Mouse (Mus musculus) midbrain, embryonic 16.5 days (tissue): ENCODE results near the gene Bace1. TPM values are rescaled to one million over a fixed set of nuclear protein-coding genes. Genes with fewer than 3 reads are reported as not detected.

Source experiments
- ATAC-seq: fragments of 200-750 bp; cut with Nextera tagmentation; 2 replicates; pipeline ENCODE4 v1.8.0; 2017; ENCODE audit warnings: moderate TSS enrichment
- H3K27ac ChIP-seq: fragments of 300-500 bp; sonication (generic); 2 replicates; pipeline ENCODE4 v1.5.1; 2014; ENCODE audit warnings: mild to moderate bottlenecking, low read length, mixed read lengths
- H3K27me3 ChIP-seq: fragments of 300-500 bp; sonication (generic); 2 replicates; pipeline ENCODE4 v1.6.1; 2014; ENCODE audit warnings: low read depth, low read length, mixed read lengths; ENCODE audit not compliant: control insufficient read depth, insufficient read depth
- H3K36me3 ChIP-seq: fragments of 300-500 bp; sonication (generic); 2 replicates; pipeline ENCODE4 v1.6.1; 2014; ENCODE audit warnings: mild to moderate bottlenecking, low read length, moderate library complexity, mixed read lengths; ENCODE audit not compliant: control insufficient read depth, insufficient read depth
- H3K4me1 ChIP-seq: fragments of 300-500 bp; sonication (generic); 2 replicates; pipeline ENCODE4 v1.6.1; 2014; ENCODE audit warnings: mild to moderate bottlenecking, low read length, mixed read lengths; ENCODE audit not compliant: control insufficient read depth, insufficient read depth
- H3K4me2 ChIP-seq: fragments of 300-500 bp; sonication (generic); 2 replicates; pipeline ENCODE4 v1.6.1; 2014; ENCODE audit warnings: mild to moderate bottlenecking, low read length, mixed read lengths
- H3K4me3 ChIP-seq: fragments of 300-500 bp; sonication (generic); 2 replicates; pipeline ENCODE4 v1.5.1; 2014; ENCODE audit warnings: low read depth, mild to moderate bottlenecking, low read length, moderate library complexity, mixed read lengths
- H3K9ac ChIP-seq: fragments of 300-500 bp; sonication (generic); 2 replicates; pipeline ENCODE4 v1.6.1; 2014; ENCODE audit warnings: low read depth, low read length, mixed read lengths
- H3K9me3 ChIP-seq: fragments of 300-500 bp; sonication (generic); replicated peaks from 2 replicates; pipeline ENCODE4 v1.6.1; 2014; ENCODE audit warnings: mild to moderate bottlenecking, low read length, mixed read lengths; ENCODE audit not compliant: control insufficient read depth, poor library complexity, severe bottlenecking
- WGBS: fragments of 180-500 bp; shearing (Covaris S2); extraction: QIAGEN DNeasy Blood & Tissue Kit; methylation state at CpG from one replicate; pipeline ENCODE4 v1.1.7; 2014; 5-methylcytosine and 5-hydroxymethylcytosine counted together
- polyA plus RNA-seq: library from polyadenylated mRNA; unstranded; fragments of >200 nt; fragmentation: Nextera tagmentation; extraction: Ambion mirVana; gene quantifications from 2 replicates; pipeline ENCODE4 v1.2.1, GENCODE M21; 2015

Gene Bace1
- polyA plus RNA-seq, 1 experiment from 2014 or later: 51.3 TPM

DNA sequence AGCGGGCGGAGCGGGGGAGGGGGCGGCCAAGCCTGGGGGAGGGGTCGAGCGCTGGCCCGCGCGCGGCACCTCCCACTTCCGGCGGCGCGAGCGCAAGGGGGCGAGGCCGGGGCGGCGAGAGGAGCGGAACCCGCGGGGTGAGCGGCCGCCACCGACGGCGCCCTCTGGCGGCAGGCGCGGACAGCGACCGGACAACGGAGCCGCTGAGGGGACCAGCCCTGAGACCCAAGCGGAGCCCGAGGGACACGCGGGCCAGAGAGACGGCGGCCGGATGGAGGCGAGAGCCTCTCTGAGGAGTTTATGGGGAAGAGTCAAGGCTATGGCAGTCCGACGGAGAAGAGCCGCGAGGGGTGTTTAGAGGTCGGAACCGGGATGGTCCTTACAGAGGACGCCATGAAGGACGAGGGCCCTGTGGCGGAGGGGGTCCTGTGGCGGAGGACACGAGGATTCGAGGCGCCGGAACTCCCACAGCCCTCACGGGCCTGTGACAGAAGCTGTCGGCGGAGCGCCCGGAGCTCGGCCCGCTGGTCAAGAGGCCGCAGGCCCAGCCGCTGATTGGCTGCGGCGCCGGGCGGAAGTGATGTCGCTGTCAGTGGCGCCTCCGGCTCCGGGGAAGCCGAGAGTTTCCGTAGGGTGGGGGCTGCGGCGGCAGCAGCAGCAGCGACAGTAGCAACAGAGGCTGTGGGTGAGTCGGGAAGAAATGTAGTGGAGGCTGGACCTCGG, 68.1 kb downstream of the Bace1 start, which contains the start of the genes Pcsk7 and Rnf214:
TSS of gene Pcsk7 (plus strand) at position 143 of the 723 bp plus-strand sequence.
TSS of gene Rnf214 (minus strand) at position 557 of the 723 bp plus-strand sequence.
- peaks cover 13% of the 10 kb centered on the region for H3K36me3 ChIP-seq
- H3K4me3 ChIP-seq: peak within 1 kb of the TSS; percentile 95
- H3K4me2 ChIP-seq: peak within 1 kb of the TSS; percentile 86
- peak within 1 kb of the TSS; percentile 98 for H3K27ac ChIP-seq
- under 1% methylated on average over 68 of the region's 80 CpGs for WGBS
- H3K4me1 ChIP-seq: peaks cover 25% of the 10 kb centered on the region
- peak; percentile 95 for ATAC-seq
- peak within 1 kb of the TSS; percentile 91 for H3K9ac ChIP-seq
- H3K27me3 ChIP-seq: no peaks in the 10 kb centered on the region
- H3K9me3 ChIP-seq: no peaks in the 10 kb centered on the region

DNA sequence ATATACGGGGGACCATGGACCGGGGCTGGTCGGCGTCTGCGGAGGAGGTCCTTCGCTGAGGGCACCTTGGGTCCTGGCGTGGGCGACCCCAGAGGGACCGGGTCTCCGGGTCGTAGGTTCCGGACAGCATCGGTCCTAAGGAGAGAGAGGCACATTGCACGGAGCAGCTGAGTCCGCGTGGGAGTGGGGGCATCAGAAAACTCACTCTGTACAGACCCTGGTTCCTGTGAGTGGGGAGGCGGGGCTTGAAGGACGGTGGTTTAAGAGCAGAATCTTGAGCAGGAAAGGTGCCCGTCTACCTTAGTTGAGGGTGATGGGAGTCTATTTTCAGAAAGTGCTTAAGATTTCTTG, 68.7 kb downstream of the Bace1 start:
- Histone ChIP-seq H3K36me3 (peaks cover 18% of the 10 kb centered on the region), H3K9me3 (no peaks in the 10 kb centered on the region), H3K27me3 (no peaks in the 10 kb centered on the region), H3K4me3 (peak overlapping the region; percentile 95), H3K4me2 (peak overlapping the region; percentile 86), H3K4me1 (peaks cover 25% of the 10 kb centered on the region), H3K27ac (peak overlapping the region; percentile 98), H3K9ac (peak overlapping the region; percentile 91)
- WGBS: under 1% methylated on average over 19 of the region's 19 CpGs
- ATAC-seq: peak; percentile 57

DNA sequence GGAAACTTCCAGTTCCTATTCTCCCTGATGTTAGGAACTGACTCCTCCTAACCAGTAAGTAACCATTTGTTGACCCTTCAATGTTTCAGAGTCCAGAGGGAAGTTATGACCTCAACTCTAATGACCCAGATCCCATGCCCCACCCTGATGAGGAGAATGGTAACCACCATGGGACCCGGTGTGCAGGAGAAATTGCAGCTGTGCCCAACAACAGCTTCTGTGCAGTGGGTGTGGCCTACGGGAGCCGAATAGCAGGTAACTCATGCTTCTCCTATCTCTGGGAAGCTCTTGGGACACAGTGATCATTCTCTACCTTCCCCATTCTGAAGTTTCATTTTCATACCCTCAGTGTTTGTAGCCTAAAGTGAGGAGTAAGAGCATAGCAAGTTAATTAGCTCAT, 72.6 kb downstream of the Bace1 start:
- H3K4me3 ChIP-seq: no peak overlapping the region
- H3K9ac ChIP-seq: no peak overlapping the region
- no peak for ATAC-seq
- H3K27ac ChIP-seq: no peak overlapping the region
- peaks cover 12% of the 10 kb centered on the region for H3K4me1 ChIP-seq
- no peaks in the 10 kb centered on the region for H3K9me3 ChIP-seq
- 95% methylated on average over 3 of the region's 3 CpGs for WGBS
- no peak overlapping the region for H3K4me2 ChIP-seq
- no peaks in the 10 kb centered on the region for H3K27me3 ChIP-seq
- H3K36me3 ChIP-seq: peaks cover 45% of the 10 kb centered on the region

DNA sequence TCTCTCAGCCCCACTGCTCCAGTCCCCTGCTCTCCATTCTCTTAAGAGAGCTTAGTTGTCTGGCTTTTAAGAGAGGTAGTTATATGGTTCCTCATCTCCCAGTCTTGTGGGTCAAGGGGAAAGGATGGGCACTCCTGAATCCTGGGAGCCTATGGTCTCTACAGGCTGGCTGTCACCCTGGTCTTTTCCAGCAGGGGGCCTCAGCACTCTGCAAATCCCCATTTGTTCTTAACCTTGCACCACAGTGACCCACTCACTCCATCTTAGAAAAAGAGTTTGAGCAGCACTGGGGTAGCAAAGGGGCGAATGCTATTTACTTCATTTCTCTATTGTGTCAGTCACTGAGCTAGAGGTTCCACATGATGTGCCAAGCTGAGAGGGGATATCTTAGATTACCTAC, 73.3 kb downstream of the Bace1 start:
- Histone ChIP-seq H3K9ac (no peak overlapping the region), H3K9me3 (no peaks in the 10 kb centered on the region), H3K4me1 (peaks cover 12% of the 10 kb centered on the region), H3K4me2 (no peak overlapping the region), H3K36me3 (peaks cover 49% of the 10 kb centered on the region), H3K27me3 (no peaks in the 10 kb centered on the region), H3K27ac (no peak overlapping the region), H3K4me3 (no peak overlapping the region)
- no peak for ATAC-seq
- 85% methylated on average over 1 of the region's 1 CpGs for WGBS

Other genes with a start within 250 kb of the Bace1 start
- gene Cep164, start 9.9 kb upstream of the Bace1 start, polyA plus RNA-seq: 10.7 and 12.7 TPM in 2 replicates
- 22.6 and 25.4 TPM in 2 replicates for gene Pcsk7, start 67.9 kb downstream of the Bace1 start, polyA plus RNA-seq
- gene Rnf214, start 68.3 kb downstream of the Bace1 start, polyA plus RNA-seq: 97.9 and 118 TPM in 2 replicates
- gene Tagln, start 97.5 kb downstream of the Bace1 start, polyA plus RNA-seq: 3.1 and 5.5 TPM in 2 replicates
- gene Sidt2, start 116.7 kb downstream of the Bace1 start, polyA plus RNA-seq: 44.7 and 50.0 TPM in 2 replicates
- 287 and 294 TPM in 2 replicates for gene Pafah1b2, start 174.1 kb downstream of the Bace1 start, polyA plus RNA-seq
- 5.1 and 5.9 TPM in 2 replicates for gene Sik3, start 174.2 kb downstream of the Bace1 start, polyA plus RNA-seq